Mouse (Mus musculus): Measurements from ENCODE around the gene Gm9513. TPM values are rescaled to one million over a fixed set of nuclear protein-coding genes. Genes with fewer than 3 reads are reported as not detected.

Gm9513 gene
- polyA plus RNA-seq, 1 experiment from 2014 or later = not detected

Other genes starting within 250 kb of the Gm9513 start
- not detected in 2 replicates for gene Gm7257, start 43.8 kb upstream of the Gm9513 start, polyA plus RNA-seq (2014; fragmentation: Nextera tagmentation; extraction: Ambion mirVana)
- gene Gm5615, start 66.3 kb downstream of the Gm9513 start, polyA plus RNA-seq (2014; fragmentation: Nextera tagmentation; extraction: Ambion mirVana) = not detected in 2 replicates
- gene Gm17689, start 107.0 kb downstream of the Gm9513 start, polyA plus RNA-seq (2014; fragmentation: Nextera tagmentation; extraction: Ambion mirVana) = not detected in 2 replicates
- gene A630095E13Rik, start 167.7 kb downstream of the Gm9513 start, polyA plus RNA-seq (2014; fragmentation: Nextera tagmentation; extraction: Ambion mirVana) = not detected in 2 replicates
- gene Acrv1, start 217.6 kb downstream of the Gm9513 start, polyA plus RNA-seq (2014; fragmentation: Nextera tagmentation; extraction: Ambion mirVana) = not detected in 2 replicates

Data from heart, embryonic 14.5 days (tissue).